Mouse (Mus musculus): ENCODE measurements around the gene Bend5.

- no peak for TF ChIP-seq POLR2A (IDR thresholded peaks at IDR 0.05; ENCODE audit: low read depth, low read length)
- no peak for TF ChIP-seq CTCF (conservative IDR thresholded peaks at IDR 0.05; ENCODE audit: insufficient read depth, insufficient read length, low read depth, low read length)
Observed at GRCm38 (mm10) chr4:111420955-111421354, 6.1 kb downstream of the Bend5 start.
